Mouse (Mus musculus) frontal cortex, adult 2 months (tissue): ENCODE measurements around the gene Uck1. TPM values are rescaled to one million over a fixed set of nuclear protein-coding genes. Genes with fewer than 3 reads are reported as not detected.
"Not testable (repeated sequence)": the region's sequence is repeated elsewhere in the genome, so short reads cannot be mapped to it uniquely, and the experiment has no call there.

Source experiments
- DNase-seq, 2 experiments: peaks; one replicate each; pipeline ENCODE4 v3.0.0; 2022; ENCODE audit warnings: low spot score in 1 of 2; ENCODE audit errors: extremely low spot score in 1 of 2
- polyA plus RNA-seq: library from polyadenylated mRNA; depleted of rRNA; stranded (reverse); fragments of >200 nt; gene quantifications from 2 replicates; pipeline ENCODE4 v1.2.3, GENCODE M21; 2012; rRNA removed

The Uck1 gene
- 69.5 and 72.7 TPM in 2 replicates for polyA plus RNA-seq

DNA sequence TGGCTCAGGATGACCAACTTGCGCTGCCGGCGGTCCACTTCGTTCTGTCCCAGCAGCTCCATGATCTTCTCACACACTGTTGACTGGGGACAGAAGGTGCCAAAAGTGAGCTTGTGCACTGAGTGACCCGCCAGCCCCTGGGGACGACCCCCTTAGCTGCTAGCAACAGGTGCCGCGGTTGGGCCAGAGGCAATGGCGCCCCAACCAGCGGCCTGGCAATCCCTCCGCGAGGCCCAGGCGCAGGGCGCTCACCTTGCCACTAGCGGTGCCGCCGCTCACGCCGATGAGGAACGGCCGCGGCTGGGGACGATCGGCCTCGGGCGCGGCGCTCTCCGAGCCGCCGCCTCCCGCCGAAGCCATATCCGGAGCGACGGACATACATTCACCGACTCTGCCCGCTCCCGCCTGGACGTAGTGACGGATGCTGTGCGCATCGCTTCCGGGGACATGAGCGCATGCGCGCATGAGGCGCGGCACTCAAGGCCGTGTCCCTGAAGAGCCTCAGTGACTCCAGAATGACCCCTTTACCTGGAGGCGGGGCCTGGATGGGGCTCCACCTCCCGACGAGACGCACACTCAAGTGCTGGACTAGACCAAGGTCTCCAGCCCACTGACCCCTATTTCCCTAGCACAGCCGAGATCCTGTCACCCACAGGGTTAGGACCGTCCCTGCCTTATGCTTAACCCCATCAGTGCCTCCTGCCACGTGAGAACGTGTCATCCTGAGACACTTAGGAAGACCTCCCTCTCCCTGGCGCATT lies at the start of gene Uck1:
Gene Uck1 (minus strand): TSS at position 503 of the 761 bp plus-strand sequence.
- peak; percentile 80 to 92 for DNase-seq

DNA sequence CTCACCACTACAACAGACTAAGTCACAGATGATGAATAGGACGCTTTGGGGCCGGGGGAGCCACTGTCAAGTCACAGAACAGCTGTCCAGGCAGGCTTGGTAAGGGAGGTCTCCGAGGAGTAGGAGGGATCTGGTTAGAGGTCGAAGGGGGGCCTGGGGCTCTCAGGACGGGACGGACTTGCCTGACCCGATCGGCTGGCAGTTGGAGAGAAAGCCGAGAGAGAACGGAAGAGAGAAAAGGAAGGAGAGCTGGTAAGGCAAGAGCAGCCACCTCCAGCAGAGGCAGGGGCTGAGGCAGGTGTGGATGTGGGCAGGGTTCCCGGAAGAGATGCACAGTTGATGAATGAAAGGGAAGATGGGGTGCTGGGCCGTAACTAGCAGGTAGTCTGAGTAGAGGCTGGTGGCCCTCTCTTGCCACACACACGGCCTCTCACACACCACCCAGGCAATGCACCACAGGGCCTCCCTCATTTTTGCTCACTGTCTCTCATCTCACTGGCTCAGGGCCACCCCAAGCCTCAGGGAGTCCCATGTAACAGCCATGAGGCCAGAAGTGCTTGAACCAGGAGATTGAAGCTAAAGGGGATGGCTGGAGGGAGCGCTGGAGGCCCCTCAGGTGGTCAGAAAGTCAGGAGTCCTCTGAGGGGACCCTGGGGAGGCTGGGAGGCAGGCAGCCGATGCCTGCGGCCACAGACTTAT lies 49.1 kb upstream of the Uck1 start:
- no peak for DNase-seq

DNA sequence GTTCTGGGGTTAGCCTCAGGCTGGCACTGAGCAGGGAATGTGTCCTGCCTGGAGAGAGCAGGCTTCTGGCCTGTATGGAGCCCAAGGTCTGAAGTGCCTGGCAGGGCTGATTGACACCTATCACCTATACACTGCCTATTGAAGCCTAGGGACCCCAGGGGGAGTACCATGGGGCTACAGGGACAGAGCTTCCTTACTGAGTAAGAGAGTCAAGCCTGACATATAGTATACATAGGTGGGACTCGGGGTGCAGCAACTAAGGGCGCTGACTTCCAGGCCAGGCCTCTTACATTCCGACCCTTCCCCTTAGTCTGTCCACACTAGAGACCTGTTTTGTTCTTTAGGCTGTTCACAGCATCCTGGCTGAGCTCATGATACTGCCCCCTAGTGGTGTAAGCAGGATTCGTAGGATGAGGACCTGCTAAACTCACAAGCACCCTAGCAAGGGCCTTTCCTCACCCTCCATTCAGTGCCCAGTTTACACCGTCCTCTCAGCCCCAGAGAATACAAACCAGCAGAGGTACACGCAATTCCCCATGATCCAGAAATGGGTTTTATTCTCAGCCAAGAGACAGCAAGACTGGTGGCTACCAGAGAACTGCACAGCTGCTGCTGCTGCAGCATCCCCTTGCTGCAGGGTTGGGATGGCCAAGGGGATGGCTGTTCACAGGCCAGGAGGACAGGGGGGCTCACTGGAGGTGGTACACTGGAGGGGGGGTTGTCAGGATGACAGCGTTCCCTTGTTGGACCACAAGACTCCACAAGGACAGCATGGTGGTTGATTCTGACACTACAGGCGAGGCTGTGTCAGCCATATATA lies 48.2 kb upstream of the Uck1 start:
- DNase-seq, result peak in 1 of 2 experiments; percentile 89

DNA sequence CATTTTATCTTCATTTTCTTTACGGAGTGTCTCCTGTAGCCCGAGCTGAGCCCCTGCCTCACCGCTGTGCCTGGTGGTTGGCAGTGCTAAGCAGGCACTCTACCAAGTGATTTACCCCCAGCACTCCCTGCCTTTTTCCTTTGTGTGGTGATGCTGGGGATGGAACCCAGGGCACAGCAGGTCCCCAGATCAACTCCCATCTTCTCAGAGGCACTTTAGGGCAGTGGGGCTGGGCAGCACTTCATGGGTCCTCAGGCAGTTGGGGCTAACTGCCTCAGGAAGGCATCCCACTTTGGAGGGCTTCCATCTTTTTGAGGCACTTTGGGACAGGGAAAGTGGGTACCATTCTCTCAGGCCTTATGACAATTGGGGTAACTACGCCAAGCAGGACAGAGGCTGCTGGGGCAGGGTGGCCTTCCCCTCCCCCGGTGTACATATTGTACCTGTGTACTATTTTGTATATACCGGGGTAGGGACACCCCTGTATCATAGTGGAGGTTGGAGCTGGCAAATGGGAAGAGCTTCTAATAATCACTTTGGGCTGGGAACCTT lies 47.4 kb upstream of the Uck1 start:
- DNase-seq, result no peak

DNA sequence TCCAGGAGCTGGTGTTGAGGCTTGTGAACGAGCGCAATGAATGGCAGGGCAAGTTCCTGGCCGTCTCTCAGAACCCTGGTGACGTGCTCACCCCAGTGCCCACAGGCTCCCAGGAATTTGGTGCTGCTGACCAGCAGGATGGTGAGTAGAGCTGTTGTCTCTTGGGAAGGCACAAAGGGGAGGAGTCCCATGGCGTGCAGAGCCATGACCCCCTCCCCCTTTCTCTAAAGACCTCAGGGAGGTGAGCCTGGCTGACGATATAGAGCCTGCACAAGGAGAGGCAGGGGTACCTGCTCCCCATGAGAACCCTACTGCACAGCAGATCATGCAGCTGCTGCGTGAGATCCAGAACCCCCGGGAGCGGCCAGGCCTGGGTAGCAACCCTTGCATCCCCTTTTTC lies 46.2 kb upstream of the Uck1 start:
- no peak for DNase-seq

DNA sequence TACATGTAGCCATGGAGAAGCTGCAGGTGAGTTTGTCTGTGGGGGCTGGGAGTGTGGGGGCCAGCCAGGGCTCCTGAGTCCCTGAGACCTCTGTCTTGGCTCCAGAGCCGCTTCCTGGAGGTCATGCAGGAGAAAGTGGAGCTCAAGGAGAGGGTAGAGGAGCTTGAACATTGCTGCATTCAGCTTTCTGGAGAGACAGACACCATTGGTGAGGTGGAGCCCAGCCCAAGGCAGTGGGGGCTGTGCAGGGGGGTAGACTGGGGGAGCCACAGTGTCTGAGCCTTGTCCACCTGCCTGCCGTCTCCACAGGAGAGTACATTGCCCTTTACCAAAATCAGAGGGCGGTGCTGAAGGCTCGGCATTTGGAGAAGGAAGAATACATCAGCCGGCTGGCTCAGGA lies 45.7 kb upstream of the Uck1 start:
- DNase-seq, result no peak

DNA sequence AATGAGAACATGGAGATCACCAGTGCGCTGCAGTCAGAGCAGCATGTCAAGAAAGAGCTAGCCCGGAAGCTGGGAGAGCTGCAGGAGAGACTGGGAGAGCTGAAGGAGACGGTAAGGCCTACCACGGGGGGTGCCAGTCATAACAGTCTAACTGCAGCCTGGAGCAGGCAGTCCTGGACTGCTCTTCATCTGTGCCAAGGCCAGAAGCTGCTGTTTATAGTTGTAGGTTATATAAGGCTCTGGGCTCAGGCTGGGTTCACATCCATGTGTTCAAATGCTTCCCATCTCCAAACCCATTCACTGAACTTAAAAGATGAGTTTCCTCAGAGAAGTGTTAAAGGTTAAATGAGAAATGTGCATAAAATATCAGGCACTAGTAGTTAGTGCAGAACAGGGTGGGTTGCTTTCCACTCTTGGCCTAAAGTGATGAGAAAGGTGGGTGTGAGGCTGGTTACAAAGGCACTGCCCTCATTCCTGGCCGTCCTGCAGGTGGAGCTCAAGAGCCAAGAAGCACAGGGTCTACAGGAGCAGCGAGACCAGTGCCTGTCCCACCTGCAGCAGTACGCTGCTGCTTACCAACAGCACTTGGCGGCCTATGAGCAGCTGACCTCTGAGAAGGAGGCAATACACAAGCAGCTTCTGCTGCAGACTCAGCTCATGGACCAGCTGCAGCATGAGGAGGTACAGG lies 44.3 kb upstream of the Uck1 start:
- DNase-seq, result peak in 1 of 2 experiments; percentile 80

DNA sequence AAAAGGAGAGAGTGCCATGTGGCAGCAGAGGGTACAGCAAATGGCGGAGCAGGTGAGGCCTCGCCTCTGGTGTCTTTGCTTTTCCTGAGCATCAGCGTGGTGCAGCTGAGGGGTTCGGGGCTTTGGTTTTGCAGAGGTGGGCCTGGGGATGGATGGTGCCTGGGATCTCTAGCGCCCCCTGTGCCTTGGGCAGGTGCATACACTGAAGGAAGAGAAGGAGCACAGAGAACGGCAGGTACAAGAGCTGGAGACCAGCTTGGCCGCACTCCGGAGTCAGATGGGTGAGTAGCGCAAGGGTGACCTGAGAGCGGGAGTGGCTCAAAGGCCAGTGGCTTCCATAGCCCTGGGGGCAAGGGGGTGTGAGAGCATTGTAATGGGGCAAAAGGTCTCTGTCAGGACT lies 43.0 kb upstream of the Uck1 start:
- no peak for DNase-seq

DNA sequence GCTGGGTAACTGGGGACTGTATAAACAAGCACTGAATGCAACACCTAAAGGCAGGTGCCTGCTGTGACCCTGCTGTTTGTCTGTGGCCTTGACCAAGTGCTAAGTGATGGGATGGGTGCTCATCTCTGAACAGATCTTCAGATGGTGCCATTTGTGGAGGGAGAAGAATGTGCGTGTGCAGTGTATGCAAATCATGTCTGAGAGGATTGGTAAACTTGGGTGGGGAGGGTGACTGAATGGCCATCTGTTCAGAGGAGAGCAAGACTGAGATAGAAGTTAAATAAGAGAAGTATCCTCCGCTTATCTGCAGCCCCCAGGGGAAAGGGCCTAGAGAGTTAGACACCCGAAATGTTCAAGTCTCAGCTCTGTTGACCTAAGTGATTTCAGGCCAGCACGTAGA lies 39.5 kb upstream of the Uck1 start:
- no peak for DNase-seq

DNA sequence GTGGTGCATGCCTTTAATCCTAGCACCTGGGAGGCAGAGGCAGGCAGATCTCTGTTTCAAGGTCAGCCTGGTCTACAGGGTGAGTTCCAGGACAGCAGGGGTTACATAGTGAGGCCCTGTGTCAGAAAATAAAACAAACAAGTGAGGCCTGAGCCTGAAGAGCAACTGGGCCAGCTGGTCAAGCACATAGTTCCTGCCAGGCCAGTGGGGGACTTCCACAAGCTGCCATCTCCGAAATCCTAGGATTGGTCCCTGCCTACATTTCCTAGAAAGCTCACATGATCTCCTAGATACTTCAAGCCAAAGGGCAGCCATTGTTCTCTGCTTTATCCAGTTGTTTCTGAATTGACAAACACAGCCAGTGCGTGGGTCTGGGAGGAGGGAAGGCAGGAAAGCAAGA lies 35.9 kb upstream of the Uck1 start:
- DNase-seq, result not testable (repeated sequence)

DNA sequence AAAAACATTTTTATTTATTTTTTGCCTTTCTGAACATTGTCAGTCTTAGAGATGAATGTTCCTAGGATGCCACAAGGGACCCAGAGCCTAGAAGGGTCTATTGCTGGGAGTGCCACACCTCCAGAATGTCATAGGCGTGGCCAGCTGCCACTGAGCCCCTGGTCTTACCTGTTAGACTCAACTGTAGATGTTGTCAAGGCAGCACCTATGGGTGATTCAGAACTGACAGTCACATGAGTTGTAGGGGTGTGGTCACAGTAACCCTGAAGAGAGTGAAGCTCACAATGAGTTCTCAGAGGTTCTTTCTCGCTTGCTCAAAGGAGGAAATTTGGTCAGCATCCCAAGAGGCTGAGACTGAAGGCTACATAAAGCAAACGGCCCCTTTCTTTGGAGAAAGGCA lies 35.3 kb upstream of the Uck1 start:
- DNase-seq, result no peak

DNA sequence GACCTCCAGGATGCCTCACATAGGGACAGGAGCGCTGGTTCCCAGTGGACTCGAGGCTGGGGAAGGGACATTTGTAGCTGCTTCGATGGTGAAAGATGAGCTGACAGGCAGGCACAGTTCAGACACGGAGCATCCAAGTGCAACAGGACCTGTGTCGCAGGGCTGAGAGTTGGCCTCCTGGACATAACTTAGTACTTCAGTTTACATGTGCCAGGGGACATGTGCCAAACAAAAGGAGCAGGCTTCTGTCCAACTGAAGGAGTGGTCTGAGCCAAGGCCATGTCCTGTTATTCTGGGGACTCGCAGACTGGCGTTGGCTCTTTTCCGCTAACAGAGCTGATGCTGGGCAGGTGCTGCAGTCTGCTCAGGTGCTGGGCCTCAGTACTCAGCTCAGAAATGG lies 34.4 kb upstream of the Uck1 start:
- DNase-seq, result no peak

DNA sequence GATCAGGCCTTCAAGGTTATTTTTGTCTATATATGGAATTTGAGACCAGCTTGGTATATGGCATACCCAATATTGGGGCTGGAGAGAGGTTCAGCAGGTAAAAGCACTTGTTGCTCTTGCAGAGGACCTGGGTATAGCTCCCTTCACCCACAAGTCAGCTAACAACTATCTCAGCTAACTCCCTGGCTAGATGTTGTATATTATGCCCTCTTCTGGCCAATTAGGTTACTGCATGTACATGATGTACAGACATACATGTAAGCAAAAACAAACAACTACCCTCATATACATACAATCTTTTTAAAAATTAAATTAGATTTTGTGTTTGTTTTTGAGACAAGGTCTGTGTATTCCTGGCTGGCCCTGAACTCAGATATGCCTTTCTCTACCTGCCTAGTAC lies 29.6 kb upstream of the Uck1 start:
- DNase-seq, result no peak

DNA sequence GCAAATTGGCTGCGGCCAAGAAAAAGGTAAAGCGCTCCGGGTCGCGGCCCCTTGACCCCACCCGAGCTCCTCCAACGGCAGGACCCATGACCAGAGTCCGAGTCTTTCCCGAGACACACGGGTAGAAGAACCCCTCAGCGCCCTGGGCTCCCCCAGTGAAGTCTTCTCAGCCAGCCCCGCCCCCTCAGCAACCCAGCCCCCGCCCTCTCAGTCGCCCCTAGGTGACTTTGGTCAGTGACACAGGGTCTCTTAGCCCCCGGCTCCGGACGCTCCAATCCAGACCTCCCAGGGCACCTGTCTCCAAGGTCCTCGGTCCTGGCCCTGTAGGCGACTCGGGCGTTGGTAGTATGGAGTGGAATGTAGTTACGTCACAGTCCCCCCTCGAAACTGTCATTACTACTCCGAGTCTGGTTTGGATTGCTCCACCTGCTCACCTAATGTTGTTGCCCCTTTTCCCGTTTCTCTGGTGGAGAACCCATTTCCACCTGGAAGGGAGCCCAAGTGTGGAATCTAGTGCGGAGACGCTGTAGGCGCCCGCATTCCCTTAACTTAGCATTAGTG lies 28.5 kb upstream of the Uck1 start:
- no peak for DNase-seq

DNA sequence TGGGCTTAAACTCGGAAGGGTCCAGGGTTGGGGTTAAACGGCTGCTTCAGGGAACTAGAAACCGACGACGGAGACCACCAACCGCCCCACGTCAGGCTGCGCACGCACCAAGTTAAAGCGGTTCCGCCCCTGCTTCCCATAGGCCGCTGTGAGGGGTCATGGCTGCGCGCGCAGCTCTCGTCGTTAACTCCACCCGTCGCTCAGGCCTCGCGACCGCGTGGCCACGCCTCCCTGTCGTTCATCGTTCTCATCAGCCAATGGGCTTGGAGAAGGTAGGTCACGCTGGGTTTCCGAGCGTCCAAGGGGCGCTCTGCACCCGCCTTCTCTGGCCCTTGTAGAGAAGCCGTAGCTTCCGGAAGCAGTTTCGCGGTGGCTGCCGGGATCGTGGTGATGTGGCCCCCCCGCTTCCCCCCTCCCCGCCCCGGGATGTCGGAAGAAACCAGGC lies 28.0 kb upstream of the Uck1 start, which contains the start of gene Swi5:
Gene Swi5 (minus strand): TSS at position 153 of the 445 bp plus-strand sequence.
- DNase-seq, result peak; percentile 94 to 97

DNA sequence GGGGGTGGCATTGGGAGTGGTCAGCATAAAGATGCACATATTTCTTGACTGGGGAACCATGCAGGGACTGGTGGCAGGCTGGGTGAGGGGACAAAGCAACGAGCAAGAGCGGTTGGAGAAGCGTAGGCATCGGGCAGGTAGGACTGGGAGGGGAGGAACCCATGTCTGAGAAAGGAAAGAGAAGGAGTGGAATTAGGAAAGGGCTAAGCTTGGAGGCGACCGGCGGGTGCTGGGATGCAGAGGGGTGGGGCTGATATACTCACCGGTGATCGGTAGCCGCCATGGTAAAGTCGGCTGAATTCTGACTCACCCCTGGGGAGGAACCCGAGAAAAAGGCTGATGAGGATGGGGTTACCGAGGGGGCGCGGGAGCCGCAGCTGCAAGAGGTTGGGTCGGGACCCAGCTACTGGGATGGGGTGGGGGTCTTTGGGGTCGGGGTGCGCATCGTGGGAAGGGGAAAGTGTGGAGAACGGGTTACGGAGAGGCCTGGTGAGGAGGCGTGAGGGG lies 27.4 kb upstream of the Uck1 start, which contains the start of gene Golga2:
Gene Golga2 (plus strand): TSS at position 51 of the 507 bp plus-strand sequence.
- DNase-seq, result no peak

DNA sequence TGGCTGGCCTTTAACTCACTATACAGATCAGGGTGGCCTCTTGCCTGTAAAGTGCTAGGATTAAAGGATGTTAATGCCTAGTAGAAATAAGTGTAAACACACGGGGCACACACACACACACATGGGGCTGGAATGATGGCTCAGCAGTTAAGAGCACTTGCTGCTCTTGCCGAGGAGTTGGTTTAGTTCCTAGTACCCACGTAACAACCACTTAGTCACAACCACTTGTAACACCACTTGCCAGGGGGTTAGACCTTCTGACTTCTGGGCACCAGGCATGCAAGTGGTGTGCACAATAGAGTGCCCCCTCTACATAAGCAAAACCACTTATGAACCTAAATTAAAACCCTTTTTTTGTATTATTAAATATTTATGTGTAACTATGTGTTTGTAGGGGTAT lies 24.0 kb upstream of the Uck1 start:
- no peak for DNase-seq

DNA sequence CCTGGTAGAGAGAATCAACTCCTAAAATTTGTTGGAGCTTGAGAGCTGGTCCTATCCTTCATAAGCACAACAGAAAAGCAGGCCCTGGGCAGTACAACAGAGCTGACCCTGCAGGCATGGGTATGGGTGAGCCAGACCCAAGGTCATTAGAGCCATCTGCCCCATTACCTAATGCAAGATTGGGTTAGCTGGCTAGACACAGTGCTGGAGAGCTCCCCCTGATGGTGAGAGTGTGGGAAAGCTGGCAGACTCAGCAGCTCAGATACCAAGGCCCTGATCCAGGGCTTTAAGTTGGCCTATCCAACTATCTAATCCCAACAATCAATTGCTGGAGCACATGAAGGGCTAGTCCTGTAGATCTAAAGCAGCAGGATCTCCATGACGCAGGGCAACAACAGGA lies 22.8 kb upstream of the Uck1 start:
- DNase-seq, result peak in 1 of 2 experiments; percentile 70

DNA sequence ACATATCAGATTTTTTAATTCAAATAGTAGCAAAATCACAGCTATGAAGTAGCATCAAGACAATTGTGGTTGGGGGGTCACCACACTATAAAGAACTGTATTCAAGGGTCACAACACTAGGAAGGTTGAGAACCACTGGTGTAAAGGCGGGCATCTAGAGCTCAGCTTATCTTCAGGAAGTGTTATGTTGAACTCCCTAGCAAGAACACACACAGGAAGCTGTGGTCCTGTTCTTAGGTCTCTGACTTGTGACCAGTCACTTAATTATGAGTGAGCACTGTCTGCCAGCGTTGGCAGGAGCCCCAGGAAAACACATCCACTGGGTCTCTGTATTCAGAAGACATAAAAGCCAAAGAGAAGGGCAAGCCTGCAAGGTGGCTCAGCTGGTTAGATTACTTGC lies 22.3 kb upstream of the Uck1 start:
- no peak for DNase-seq

DNA sequence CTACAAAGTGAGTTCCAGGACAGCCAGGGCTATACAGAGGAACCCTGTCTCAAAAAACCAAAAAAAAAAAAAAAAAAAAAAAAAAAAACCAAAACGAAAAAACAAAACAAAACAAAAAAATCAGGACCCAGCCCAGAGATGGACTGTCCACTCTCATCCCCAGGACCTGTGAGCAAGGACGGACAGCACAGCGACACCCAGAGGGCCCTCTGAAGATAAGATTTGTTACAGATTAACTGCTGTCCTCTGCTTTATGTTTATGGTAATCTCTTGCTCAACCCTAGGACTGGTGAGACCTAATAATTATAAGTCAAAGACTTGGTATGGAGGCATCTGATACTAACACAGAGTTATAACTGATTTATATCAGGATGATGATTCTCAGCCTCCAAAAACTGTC lies 15.9 kb upstream of the Uck1 start:
- no peak for DNase-seq
